Mouse (Mus musculus): ENCODE results near the gene Smox. TPM values are rescaled to one million over a fixed set of nuclear protein-coding genes. Genes with fewer than 3 reads are reported as not detected.

Gene Smox
- total and polyA plus RNA-seq, 3 experiments = 2.2 to 5.5 TPM; not detected in 1

GRCm38 (mm10) chr2:131562586-131563122 lies 71.4 kb downstream of the Smox start:
- H3K4me3 ChIP-seq (ENCODE audit: control insufficient read depth in 1 of 2, insufficient read depth in 1 of 2, low read depth in 2 of 2, low read length in 2 of 2) = no peak overlapping the region
- H3K9me3 ChIP-seq (replicated peaks; ENCODE audit: insufficient read depth, low read length) = no peaks in the 10 kb centered on the region
- peaks cover 0 to 2% of the 10 kb centered on the region in 2 experiments; a peak in 1 of 4 replicates for H3K27me3 ChIP-seq (ENCODE audit: control insufficient read depth in 1 of 2, insufficient read depth in 2 of 2, low read length in 2 of 2)
- no peak overlapping the region for H3K9ac ChIP-seq (ENCODE audit: control insufficient read depth, low read depth, low read length, poor library complexity, severe bottlenecking)
- no peaks in the 10 kb centered on the region for H3K4me1 ChIP-seq (ENCODE audit: control insufficient read depth in 1 of 2, insufficient read depth in 2 of 2, low read length in 2 of 2)
- no peaks in the 10 kb centered on the region for H3K79me2 ChIP-seq (ENCODE audit: control insufficient read depth, insufficient read depth, low read length, poor library complexity)
- no peak for TF ChIP-seq CHD2 (IDR thresholded peaks at IDR 0.05; ENCODE audit: low read length)
- TF ChIP-seq E2F4 (IDR thresholded peaks at IDR 0.05; ENCODE audit: borderline replicate concordance, low read depth, low read length) = no peak
- TF ChIP-seq KAT2A (conservative IDR thresholded peaks at IDR 0.05; ENCODE audit: low read depth, low read length) = no peak
- no peak for TF ChIP-seq MYC (IDR thresholded peaks at IDR 0.05; ENCODE audit: low read depth, low read length)
- no peak for TF ChIP-seq SIN3A (IDR thresholded peaks at IDR 0.05; ENCODE audit: low read length)
- TF ChIP-seq GABPA (IDR thresholded peaks at IDR 0.05; ENCODE audit: low read depth, low read length) = no peak
- no peak for TF ChIP-seq NELFE (IDR thresholded peaks at IDR 0.05; ENCODE audit: low read depth, low read length)
- no peak for TF ChIP-seq HCFC1 (IDR thresholded peaks at IDR 0.05; ENCODE audit: low read depth, low read length)
- TF ChIP-seq ZKSCAN1 (IDR thresholded peaks at IDR 0.05; ENCODE audit: low read depth, low read length) = no peak
- no peak for TF ChIP-seq UBTF (IDR thresholded peaks at IDR 0.05; ENCODE audit: borderline replicate concordance, insufficient read depth, low read depth, low read length)
- TF ChIP-seq USF1 (IDR thresholded peaks at IDR 0.05; ENCODE audit: low read depth, low read length) = no peak
- TF ChIP-seq GATA1 (IDR thresholded peaks at IDR 0.05; ENCODE audit: low read depth, low read length) = no peak
- no peak overlapping the region for H3K27ac ChIP-seq (ENCODE audit: control insufficient read depth, low read depth, low read length)
- no peak for DNase-seq (ENCODE audit: low read depth, low spot score)
- H3K36me3 ChIP-seq (ENCODE audit: control insufficient read depth in 1 of 2, insufficient read depth in 2 of 2, low read length in 2 of 2) = no peaks in the 10 kb centered on the region

Other genes with a start within 250 kb of the Smox start
- gene Pank2, start 229.0 kb upstream of the Smox start, total RNA-seq (2012; rRNA removed) = 34.9 and 36.0 TPM in 2 replicates
- gene Pank2, start 229.0 kb upstream of the Smox start, polyA plus RNA-seq (2012; ENCODE audit: insufficient read depth in 1 of 2, insufficient read length in 2 of 2, low read depth in 1 of 2, low replicate concordance in 2 of 2, missing spikeins in 1 of 2) = 100 to 1,000 TPM in 1 of 2 experiments, 10 to 100 TPM in 1; 71.8 to 275 TPM
- gene Rnf24, start 138.6 kb upstream of the Smox start, total RNA-seq (2012; rRNA removed) = 0.73 and 0.78 TPM in 2 replicates
- gene Rnf24, start 138.6 kb upstream of the Smox start, polyA plus RNA-seq (2012; ENCODE audit: insufficient read depth in 1 of 2, insufficient read length in 2 of 2, low read depth in 1 of 2, low replicate concordance in 2 of 2, missing spikeins in 1 of 2) = 1 to 10 TPM in 1 of 2 experiments, not detected in 1; 2.9 TPM
- gene Adra1d, start 70.8 kb downstream of the Smox start, total RNA-seq (2012; rRNA removed) = not detected in 2 replicates
- not detected for gene Adra1d, start 70.8 kb downstream of the Smox start, polyA plus RNA-seq (2012; ENCODE audit: insufficient read depth in 1 of 2, insufficient read length in 2 of 2, low read depth in 1 of 2, low replicate concordance in 2 of 2, missing spikeins in 1 of 2)